Mouse (Mus musculus): ENCODE measurements around the gene Cnnm4.

- TF ChIP-seq CTCF (IDR thresholded peaks at IDR 0.05; ENCODE audit: insufficient read depth, low read length) (no peak), POLR2A (IDR thresholded peaks at IDR 0.05; ENCODE audit: borderline replicate concordance, extremely low read depth, low read depth, low read length) (no peak)
Measured at GRCm38 (mm10) chr1:36549491-36549890, 78.1 kb downstream of the Cnnm4 start.

Measured in lung, adult 2 months (tissue).